Mouse (Mus musculus) megakaryocyte, embryonic 14.5 days (primary cell): ENCODE results near the gene Btf3l4.

ENCODE experiments used
- FLI1 ChIP-seq: IDR thresholded peaks from 2 replicates; pipeline ENCODE4 v1.6.1; 2012; ENCODE audit warnings: low read length, inconsistent platforms, mixed read lengths
- GATA1 ChIP-seq: IDR thresholded peaks from 3 replicates; pipeline ENCODE4 v1.6.1; 2012; ENCODE audit warnings: mixed read lengths, low read length, inconsistent platforms, borderline replicate concordance

DNA sequence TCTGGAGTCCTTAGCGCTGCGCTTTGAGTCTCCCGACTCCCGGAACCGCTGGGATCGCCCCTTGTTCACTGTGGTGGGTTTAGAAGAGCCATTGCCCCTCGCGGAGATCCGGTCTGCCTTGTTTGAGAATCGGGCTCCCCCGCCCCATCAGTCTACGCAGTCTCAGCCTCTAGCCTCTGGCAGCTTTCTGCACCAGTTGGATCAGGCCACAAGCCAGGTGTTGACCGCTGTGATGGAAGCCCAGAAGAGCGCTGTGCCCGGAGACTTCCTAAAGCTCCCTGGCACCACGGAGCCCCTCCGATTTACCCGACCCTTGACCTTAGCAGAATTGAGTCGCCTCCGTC, 15.1 kb upstream of the Btf3l4 start, which contains the start of gene A730015C16Rik:
- TF ChIP-seq GATA1, result no peak
- TF ChIP-seq FLI1, result no peak
